Comparison of ENCODE assay signal across 8 mouse cellular contexts in genomic region chr8:105290554-105291314, GRCm38 (mm10). TPM values are rescaled to one million over a fixed set of nuclear protein-coding genes. Genes with fewer than 3 reads are reported as not detected.
DNase-seq lines count a peak whose midpoint lies in the region; ATAC-seq and TF ChIP-seq lines count a peak whose summit lies in the region.

No protein-coding gene starts in this region.

- no peaks in the 10 kb centered on the region for H3K79me2 ChIP-seq in liver, adult 2 months (ENCODE audit: control insufficient read depth, insufficient read depth, low read length)

- no peak overlapping the region for H3K4me3 ChIP-seq in kidney, adult 2 months (ENCODE audit: insufficient read depth, low read depth, low read length)
- no peak overlapping the region for H3K4me3 ChIP-seq in liver, adult 2 months (ENCODE audit: insufficient read depth, low read depth, low read length)

- no peak overlapping the region for H3K9ac ChIP-seq in liver, adult 2 months (ENCODE audit: low read depth, low read length)

- peak; percentile 77 for DNase-seq in right cerebral cortex, adult 18-20 months
- DNase-seq in right cerebral cortex, postnatal 36 days (ENCODE audit: low spot score in 2 of 2), result no peak
- DNase-seq in embryo, embryonic 11.5 days (ENCODE audit: low read depth, low spot score), result peak; percentile 87
- peak; percentile 85 for DNase-seq in heart, adult 8-10 months (ENCODE audit: low spot score)
- peak; percentile 91 for DNase-seq in kidney, adult 2 months
- DNase-seq in liver, adult 2 months (ENCODE audit: extremely low read depth, low read depth, low spot score), result peak; percentile 71
- DNase-seq in spleen, postnatal 4 days (ENCODE audit: low spot score in 2 of 2), result peak; percentile 91 to 99

- TF ChIP-seq CTCF in kidney, adult 2 months (conservative IDR thresholded peaks at IDR 0.05; ENCODE audit: insufficient read depth, insufficient read length, low read depth, low read length), result peak; percentile 93
- TF ChIP-seq CTCF in liver, adult 2 months (IDR thresholded peaks at IDR 0.05; ENCODE audit: low read depth, low read length), result peak; percentile 96

- no peaks in the 10 kb centered on the region for H3K27me3 ChIP-seq in kidney, adult 2 months (replicated peaks; ENCODE audit: control insufficient read depth, insufficient read depth, low read length)
- no peaks in the 10 kb centered on the region for H3K27me3 ChIP-seq in liver, adult 2 months (ENCODE audit: control insufficient read depth, insufficient read depth, low read length)

- no peak overlapping the region for H3K27ac ChIP-seq in kidney, adult 2 months (ENCODE audit: insufficient read depth, low read depth, low read length)
- no peak overlapping the region for H3K27ac ChIP-seq in liver, adult 2 months (replicated peaks; ENCODE audit: insufficient read depth, low read depth, low read length)

- peak; percentile 57 for ATAC-seq in monocyte, adult 5-6 weeks (replicated peaks; ENCODE audit: insufficient number of reproducible peaks, low FRiP score, low TSS enrichment, poor library complexity, severe bottlenecking)

- no peaks in the 10 kb centered on the region for H3K36me3 ChIP-seq in kidney, adult 2 months (ENCODE audit: control insufficient read depth, insufficient read depth, low read length)
- no peaks in the 10 kb centered on the region for H3K36me3 ChIP-seq in liver, adult 2 months (ENCODE audit: control insufficient read depth, insufficient read depth, low read length)

- H3K4me1 ChIP-seq in kidney, adult 2 months (ENCODE audit: control insufficient read depth, insufficient read depth, low read length), result peaks cover 7% of the 10 kb centered on the region; the same call in 1 of the 2 replicates
- H3K4me1 ChIP-seq in liver, adult 2 months (ENCODE audit: control insufficient read depth, insufficient read depth, low read length), result peaks cover 8% of the 10 kb centered on the region; the same call in 1 of the 2 replicates

- no peak for TF ChIP-seq POLR2A in kidney, adult 2 months (IDR thresholded peaks at IDR 0.05; ENCODE audit: low read depth, low read length)
- TF ChIP-seq POLR2A in liver, adult 2 months (IDR thresholded peaks at IDR 0.05; ENCODE audit: extremely low read depth, insufficient read depth, low read length), result no peak

- WGBS in kidney, adult 2 months, result 17% methylated on average over 31 of the region's 31 CpGs
- 12% methylated on average over 31 of the region's 31 CpGs for WGBS in liver, adult 2 months

RNA-seq across cellular contexts. Expression of gene 4931428F04Rik, which starts 1.1 kb away (rescaled TPM):
- total RNA-seq in heart, adult 8-10 months (2022), result 1 to 10 TPM; 1.1 to 1.6 (median 1.5) TPM
- 2.1 and 2.5 TPM in 2 replicates for polyA plus RNA-seq in kidney, adult 2 months (2012; rRNA removed)
- total RNA-seq in liver, adult 2 months (2014; rRNA removed), result 0.46 and 1.0 TPM in 2 replicates
- polyA plus RNA-seq in liver, adult 2 months (2012; rRNA removed), result 0.92 and 1.7 TPM in 2 replicates
- total RNA-seq in monocyte, adult 5-6 weeks (2017), result 0.64 to 1.3 TPM in 2 of 3 replicates, not detected in the other

RNA-seq across cellular contexts. Expression of gene Exoc3l, which starts 5.2 kb away (rescaled TPM):
- 1 to 10 TPM; 3.6 to 6.2 (median 4.8) TPM for total RNA-seq in heart, adult 8-10 months (2022)
- polyA plus RNA-seq in kidney, adult 2 months (2012; rRNA removed), result 11.7 and 15.3 TPM in 2 replicates
- total RNA-seq in liver, adult 2 months (2014; rRNA removed), result 3.6 TPM in 2 replicates
- polyA plus RNA-seq in liver, adult 2 months (2012; rRNA removed), result 4.6 and 9.3 TPM in 2 replicates
- 0.43 to 0.49 TPM in 2 of 3 replicates, not detected in the other for total RNA-seq in monocyte, adult 5-6 weeks (2017)

RNA-seq across cellular contexts. Expression of gene E2f4, which starts 6.7 kb away (rescaled TPM):
- total RNA-seq in heart, adult 8-10 months (2022), result 10 to 100 TPM; 18.7 to 21.9 (median 21.4) TPM
- polyA plus RNA-seq in kidney, adult 2 months (2012; rRNA removed), result 88.1 and 93.5 TPM in 2 replicates
- total RNA-seq in liver, adult 2 months (2014; rRNA removed), result 4.4 and 7.2 TPM in 2 replicates
- polyA plus RNA-seq in liver, adult 2 months (2012; rRNA removed), result 41.7 and 59.0 TPM in 2 replicates
- total RNA-seq in monocyte, adult 5-6 weeks (2017), result 19.7 to 52.7 TPM (median 21.0 TPM) in 3 replicates

RNA-seq across cellular contexts. Expression of gene Elmo3, which starts 14.7 kb away (rescaled TPM):
- 1 to 10 TPM in 3 of 4 experiments, under 1 TPM in 1; 0.75 to 1.8 (median 1.3) TPM for total RNA-seq in heart, adult 8-10 months (2022)
- polyA plus RNA-seq in kidney, adult 2 months (2012; rRNA removed), result 49.6 and 60.3 TPM in 2 replicates
- 16.8 and 19.5 TPM in 2 replicates for total RNA-seq in liver, adult 2 months (2014; rRNA removed)
- polyA plus RNA-seq in liver, adult 2 months (2012; rRNA removed), result 32.4 and 33.4 TPM in 2 replicates
- 0.21 to 2.5 TPM (median 1.3 TPM) in 3 replicates for total RNA-seq in monocyte, adult 5-6 weeks (2017)

RNA-seq across cellular contexts. Expression of gene Nol3, which starts 14.8 kb away (rescaled TPM):
- 10 to 100 TPM; 23.7 to 28.3 (median 27.1) TPM for total RNA-seq in heart, adult 8-10 months (2022)
- 4.8 and 5.6 TPM in 2 replicates for polyA plus RNA-seq in kidney, adult 2 months (2012; rRNA removed)
- total RNA-seq in liver, adult 2 months (2014; rRNA removed), result 0.27 and 0.37 TPM in 2 replicates
- 0.40 and 0.43 TPM in 2 replicates for polyA plus RNA-seq in liver, adult 2 months (2012; rRNA removed)
- total RNA-seq in monocyte, adult 5-6 weeks (2017), result not detected in 3 replicates

Comparison
In these comparisons a context has a peak if more than half of its experiments do, and no peak if none do; other contexts are left out.
1. DNase-seq: peak in right cerebral cortex, adult 18-20 months (single experiment), embryo, embryonic 11.5 days (single experiment), heart, adult 8-10 months (single experiment), kidney, adult 2 months (single experiment), liver, adult 2 months (single experiment) and spleen, postnatal 4 days (2 of 2); none in right cerebral cortex, postnatal 36 days (0 of 2).